Mouse (Mus musculus): ENCODE data around the gene St8sia1. TPM values are rescaled to one million over a fixed set of nuclear protein-coding genes. Genes with fewer than 3 reads are reported as not detected.
A peak's percentile ranks its signal among the peaks of the same experiment; 100 is the strongest.

Gene St8sia1
- polyA plus RNA-seq, 1 experiment: 2.5 TPM

DNA sequence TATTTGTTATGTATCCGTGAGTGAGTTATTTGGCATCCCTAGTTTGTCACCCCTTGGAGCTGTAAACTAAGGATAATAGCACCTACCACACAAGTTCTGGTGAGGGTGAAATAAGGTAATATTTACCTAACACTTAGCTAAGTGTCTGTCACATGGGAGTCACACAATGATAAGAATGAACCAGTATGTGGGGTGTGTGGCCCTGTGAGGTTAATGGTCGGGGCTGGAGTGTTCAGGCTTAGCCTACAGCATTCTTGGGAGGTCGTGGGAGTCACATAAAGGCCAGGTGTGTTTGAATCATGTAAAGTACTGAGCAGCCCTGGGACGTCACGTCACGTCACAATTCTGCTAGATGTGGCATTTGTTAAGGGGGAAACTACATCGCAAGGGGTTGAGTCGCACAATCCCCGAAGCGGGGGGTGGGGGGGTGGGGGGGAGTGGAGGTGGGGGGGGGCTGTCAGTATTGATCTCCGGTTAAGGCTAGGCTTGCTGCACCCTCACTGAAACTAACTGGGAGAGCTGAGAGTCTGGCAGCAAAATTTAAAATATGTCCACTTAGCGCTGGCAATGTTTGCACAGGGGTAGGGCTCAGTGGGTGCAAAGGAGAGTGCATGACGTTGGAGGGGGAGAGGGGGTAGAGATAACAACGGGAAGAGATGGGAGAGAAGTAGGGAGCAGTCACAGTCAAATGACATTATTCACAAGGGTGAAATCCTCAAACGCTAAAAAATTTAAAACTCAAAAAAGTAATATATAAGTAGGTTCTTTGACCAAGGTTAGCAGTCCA lies 168.4 kb downstream of the St8sia1 start:
- Histone ChIP-seq H3K4me1 (ENCODE audit: control insufficient read depth, insufficient read depth, low read length) (no peaks in the 10 kb centered on the region), H3K4me3 (ENCODE audit: control insufficient read depth, low read depth, low read length) (no peak overlapping the region), H3K36me3 (ENCODE audit: control insufficient read depth, insufficient read depth, low read length) (no peaks in the 10 kb centered on the region), H3K27ac (ENCODE audit: control insufficient read depth, insufficient read depth, low read depth, low read length) (no peak overlapping the region), H3K27me3 (ENCODE audit: control insufficient read depth, insufficient read depth, low read length) (no peaks in the 10 kb centered on the region)
- no peak for TF ChIP-seq CTCF (IDR thresholded peaks at IDR 0.05; ENCODE audit: control insufficient read depth, insufficient read depth, insufficient replicate concordance, low read depth, low read length)
- no peak for TF ChIP-seq POLR2A (IDR thresholded peaks at IDR 0.05; ENCODE audit: control insufficient read depth, low read depth, low read length)

DNA sequence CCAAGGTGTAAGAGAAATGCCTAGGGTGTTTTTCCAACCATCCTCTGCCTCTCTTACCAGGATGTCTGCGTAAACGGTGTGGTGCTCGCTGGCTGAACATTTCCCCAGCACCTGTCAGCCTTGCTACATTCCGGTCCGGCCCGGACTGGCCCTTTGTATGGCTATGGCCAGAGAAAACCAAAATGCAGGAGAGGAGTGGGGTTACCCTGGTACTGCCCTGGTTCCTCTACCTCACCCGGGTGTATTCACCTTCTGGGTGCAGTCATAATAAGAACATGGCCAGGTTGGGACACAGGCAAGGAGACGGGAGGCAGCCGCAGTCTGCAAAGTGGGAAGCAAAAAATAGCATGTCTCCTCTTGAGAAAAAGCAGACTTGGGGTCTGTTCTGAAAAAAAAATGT lies 169.2 kb downstream of the St8sia1 start:
- TF ChIP-seq POLR2A (IDR thresholded peaks at IDR 0.05; ENCODE audit: control insufficient read depth, low read depth, low read length): no peak
- 0 out of 2 replicates have a peak, but pooled peaks have one; percentile 1 for TF ChIP-seq CTCF (IDR thresholded peaks at IDR 0.05; ENCODE audit: control insufficient read depth, insufficient read depth, insufficient replicate concordance, low read depth, low read length)
- Histone ChIP-seq H3K36me3 (ENCODE audit: control insufficient read depth, insufficient read depth, low read length) (no peaks in the 10 kb centered on the region), H3K27ac (ENCODE audit: control insufficient read depth, insufficient read depth, low read depth, low read length) (no peak overlapping the region), H3K27me3 (ENCODE audit: control insufficient read depth, insufficient read depth, low read length) (no peaks in the 10 kb centered on the region), H3K4me3 (ENCODE audit: control insufficient read depth, low read depth, low read length) (no peak overlapping the region), H3K4me1 (ENCODE audit: control insufficient read depth, insufficient read depth, low read length) (no peaks in the 10 kb centered on the region)

DNA sequence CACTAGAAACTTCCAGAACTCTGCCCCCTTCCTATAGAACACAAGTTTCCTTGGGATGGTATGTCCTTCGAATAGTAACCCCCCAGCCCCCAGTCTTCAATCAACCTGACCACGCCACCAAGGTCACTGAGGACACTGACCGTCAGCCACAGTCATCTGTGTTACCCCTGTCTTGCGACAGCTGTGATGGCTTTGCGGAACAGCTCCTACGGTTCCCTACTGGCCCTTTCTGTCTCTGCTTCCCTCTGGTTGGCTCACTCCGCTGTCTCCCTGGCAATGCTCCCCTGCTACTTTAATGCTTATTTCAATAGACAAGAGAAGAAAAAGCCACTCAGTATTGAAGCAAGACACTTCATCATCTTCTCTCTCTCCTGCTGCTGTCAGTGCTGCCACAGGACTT lies 170.8 kb downstream of the St8sia1 start:
- Histone ChIP-seq H3K27ac (ENCODE audit: control insufficient read depth, insufficient read depth, low read depth, low read length) (no peak overlapping the region), H3K36me3 (ENCODE audit: control insufficient read depth, insufficient read depth, low read length) (no peaks in the 10 kb centered on the region), H3K27me3 (ENCODE audit: control insufficient read depth, insufficient read depth, low read length) (no peaks in the 10 kb centered on the region), H3K4me1 (ENCODE audit: control insufficient read depth, insufficient read depth, low read length) (peaks cover 3% of the 10 kb centered on the region), H3K4me3 (ENCODE audit: control insufficient read depth, low read depth, low read length) (no peak overlapping the region)
- TF ChIP-seq POLR2A (IDR thresholded peaks at IDR 0.05; ENCODE audit: control insufficient read depth, low read depth, low read length): no peak
- TF ChIP-seq CTCF (IDR thresholded peaks at IDR 0.05; ENCODE audit: control insufficient read depth, insufficient read depth, insufficient replicate concordance, low read depth, low read length): no peak

DNA sequence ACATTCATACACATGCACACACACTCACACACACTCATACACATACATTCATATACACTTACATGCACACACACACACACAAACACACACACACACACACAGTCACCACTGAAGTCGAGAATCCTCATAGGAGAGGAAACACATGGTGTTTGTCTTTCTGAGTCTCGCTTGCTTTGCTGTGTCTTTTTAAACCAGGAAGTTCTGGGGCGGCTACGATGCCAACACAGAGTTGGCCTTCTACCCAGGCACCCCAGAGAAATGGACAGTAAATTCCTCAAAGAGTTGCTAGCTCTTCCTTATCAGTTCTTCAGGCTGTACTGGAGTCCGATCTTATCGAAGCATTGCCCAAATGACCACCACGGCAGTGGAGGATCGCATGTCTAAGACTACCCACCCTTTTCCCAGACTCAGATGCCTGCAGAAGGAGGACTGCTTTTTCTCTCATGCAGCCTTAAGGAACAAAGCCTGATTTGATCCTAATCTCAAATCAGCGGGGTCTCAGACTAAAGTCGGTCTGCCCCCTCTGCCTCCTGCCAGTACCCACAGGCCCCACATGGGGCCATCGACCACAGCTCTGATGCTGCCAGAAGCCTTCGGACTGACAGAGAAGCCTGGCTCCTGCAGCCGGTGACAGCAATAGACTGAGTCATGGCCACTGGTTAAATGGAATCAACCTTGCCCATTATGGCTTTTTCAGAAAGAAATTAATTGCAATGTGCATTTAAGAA lies 171.8 kb downstream of the St8sia1 start:
- Histone ChIP-seq H3K27ac (ENCODE audit: control insufficient read depth, insufficient read depth, low read depth, low read length) (no peak overlapping the region), H3K4me1 (ENCODE audit: control insufficient read depth, insufficient read depth, low read length) (peaks cover 3% of the 10 kb centered on the region), H3K27me3 (ENCODE audit: control insufficient read depth, insufficient read depth, low read length) (no peaks in the 10 kb centered on the region), H3K36me3 (ENCODE audit: control insufficient read depth, insufficient read depth, low read length) (no peaks in the 10 kb centered on the region), H3K4me3 (ENCODE audit: control insufficient read depth, low read depth, low read length) (no peak overlapping the region)
- TF ChIP-seq CTCF (IDR thresholded peaks at IDR 0.05; ENCODE audit: control insufficient read depth, insufficient read depth, insufficient replicate concordance, low read depth, low read length): no peak
- no peak for TF ChIP-seq POLR2A (IDR thresholded peaks at IDR 0.05; ENCODE audit: control insufficient read depth, low read depth, low read length)

DNA sequence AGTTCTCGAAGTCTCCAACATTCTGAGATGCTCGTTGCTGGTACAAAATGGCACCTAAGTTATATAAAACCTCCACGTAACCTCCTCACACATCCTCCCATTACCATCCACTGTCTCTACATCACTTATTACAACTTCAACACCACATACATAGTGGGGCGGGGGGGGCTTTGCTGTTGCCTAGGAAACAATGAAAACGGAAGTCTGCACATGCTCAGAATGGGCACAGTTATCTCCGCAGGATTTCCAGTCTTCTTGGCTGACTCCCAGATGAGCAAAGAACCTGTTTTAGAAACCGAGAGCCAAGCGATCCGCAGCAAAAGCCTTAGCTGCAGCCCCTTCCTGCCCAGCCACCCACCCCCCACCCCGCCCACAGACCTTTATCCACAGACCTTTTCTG lies 174.5 kb downstream of the St8sia1 start:
- peak overlapping the region; percentile 51 for H3K27ac ChIP-seq (ENCODE audit: control insufficient read depth, insufficient read depth, low read depth, low read length)
- H3K4me3 ChIP-seq (ENCODE audit: control insufficient read depth, low read depth, low read length): peak overlapping the region; percentile 69
- H3K27me3 ChIP-seq (ENCODE audit: control insufficient read depth, insufficient read depth, low read length): no peaks in the 10 kb centered on the region
- H3K36me3 ChIP-seq (ENCODE audit: control insufficient read depth, insufficient read depth, low read length): no peaks in the 10 kb centered on the region
- TF ChIP-seq POLR2A (IDR thresholded peaks at IDR 0.05; ENCODE audit: control insufficient read depth, low read depth, low read length) (no peak), CTCF (IDR thresholded peaks at IDR 0.05; ENCODE audit: control insufficient read depth, insufficient read depth, insufficient replicate concordance, low read depth, low read length) (no peak)
- peaks cover 3% of the 10 kb centered on the region for H3K4me1 ChIP-seq (ENCODE audit: control insufficient read depth, insufficient read depth, low read length)

DNA sequence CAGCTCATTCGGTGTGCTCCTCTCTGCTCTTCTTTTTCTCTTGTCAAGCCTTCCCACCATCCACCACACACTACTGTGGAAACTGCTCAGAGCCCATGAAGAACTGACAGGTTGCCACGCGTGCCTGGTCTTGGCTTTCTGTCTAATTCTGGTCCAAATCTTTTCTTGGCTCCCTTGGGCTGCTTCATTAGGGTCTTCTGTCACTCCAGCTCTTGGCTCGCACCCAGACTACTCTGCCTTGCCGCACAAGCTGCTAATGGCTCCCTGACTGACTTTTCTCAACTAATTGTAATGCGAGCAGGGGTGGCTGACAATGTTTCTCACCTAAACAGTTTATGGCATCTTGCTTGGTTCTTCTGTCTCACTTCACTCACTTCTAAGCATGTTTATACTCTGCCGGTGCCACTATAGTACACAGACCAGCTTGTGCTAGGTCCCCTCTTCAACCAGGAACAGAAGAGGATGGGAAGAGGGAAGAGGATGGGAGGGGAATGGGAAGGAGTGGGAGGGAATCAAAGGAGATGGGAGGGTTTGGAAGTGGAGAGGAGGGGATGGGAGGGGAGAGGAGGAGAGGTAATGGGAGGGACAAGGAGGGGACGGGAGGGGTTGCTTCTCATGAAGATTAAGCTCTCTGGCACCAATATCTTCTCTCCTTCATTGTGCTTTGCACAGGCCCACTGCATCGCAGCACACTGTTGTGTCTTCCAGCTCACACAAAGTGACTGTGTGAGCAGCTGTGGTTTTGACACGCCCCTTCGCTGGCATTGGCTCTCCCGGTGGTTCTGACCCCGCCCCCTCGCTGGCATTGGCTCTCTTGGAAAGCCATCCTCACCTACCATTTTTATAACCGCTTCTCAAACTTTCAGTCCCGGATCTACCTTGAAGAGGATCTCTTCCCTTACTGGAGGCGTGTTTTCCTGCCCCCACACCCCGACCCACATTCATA lies 175.9 kb downstream of the St8sia1 start:
- no peak overlapping the region for H3K27ac ChIP-seq (ENCODE audit: control insufficient read depth, insufficient read depth, low read depth, low read length)
- no peak overlapping the region for H3K4me3 ChIP-seq (ENCODE audit: control insufficient read depth, low read depth, low read length)
- no peaks in the 10 kb centered on the region for H3K36me3 ChIP-seq (ENCODE audit: control insufficient read depth, insufficient read depth, low read length)
- H3K4me1 ChIP-seq (ENCODE audit: control insufficient read depth, insufficient read depth, low read length): peaks cover 3% of the 10 kb centered on the region
- TF ChIP-seq CTCF (IDR thresholded peaks at IDR 0.05; ENCODE audit: control insufficient read depth, insufficient read depth, insufficient replicate concordance, low read depth, low read length) (no peak), POLR2A (IDR thresholded peaks at IDR 0.05; ENCODE audit: control insufficient read depth, low read depth, low read length) (no peak)
- no peaks in the 10 kb centered on the region for H3K27me3 ChIP-seq (ENCODE audit: control insufficient read depth, insufficient read depth, low read length)
